Mouse (Mus musculus) megakaryocyte-erythroid progenitor cell, adult 5 weeks (primary cell): ENCODE data around the gene Catsper3. TPM values are rescaled to one million over a fixed set of nuclear protein-coding genes. Genes with fewer than 3 reads are reported as not detected.

Experiments
- polyA plus RNA-seq: library from polyadenylated mRNA; stranded (reverse); fragments of >175 nt; gene quantifications from 2 replicates; pipeline ENCODE4 v1.2.3, GENCODE M21; 2012

Catsper3 gene
- polyA plus RNA-seq = not detected in 2 replicates

GRCm38 (mm10) chr13:55784268-55784667 lies at the start of gene Catsper3:
Catsper3 (plus strand) TSS chr13:55784568.

GRCm38 (mm10) chr13:55836142-55836625 lies 51.8 kb downstream of the Catsper3 start, which contains the start of gene Pitx1:
Pitx1 (minus strand) TSS chr13:55836192.

Other genes with a start within 250 kb of the Catsper3 start
- gene Ddx41, start 247.9 kb upstream of the Catsper3 start, polyA plus RNA-seq = 108 and 132 TPM in 2 replicates
- gene Fam193b, start 213.4 kb upstream of the Catsper3 start, polyA plus RNA-seq = 99.9 and 120 TPM in 2 replicates
- 247 and 261 TPM in 2 replicates for gene Tmed9, start 210.8 kb upstream of the Catsper3 start, polyA plus RNA-seq
- 31.0 and 33.7 TPM in 2 replicates for gene B4galt7, start 184.7 kb upstream of the Catsper3 start, polyA plus RNA-seq
- gene Caml, start 161.6 kb upstream of the Catsper3 start, polyA plus RNA-seq = 56.9 and 76.9 TPM in 2 replicates
- gene Ddx46, start 149.5 kb upstream of the Catsper3 start, polyA plus RNA-seq = 21.0 and 37.2 TPM in 2 replicates
- 19.1 and 19.5 TPM in 2 replicates for gene B230219D22Rik, start 91.4 kb upstream of the Catsper3 start, polyA plus RNA-seq
- gene Txndc15, start 69.9 kb upstream of the Catsper3 start, polyA plus RNA-seq = 26.2 and 27.5 TPM in 2 replicates
- 57.3 and 57.7 TPM in 2 replicates for gene Pcbd2, start 57.2 kb upstream of the Catsper3 start, polyA plus RNA-seq
- gene Pitx1, start 51.6 kb downstream of the Catsper3 start, polyA plus RNA-seq = 0.09 TPM in 1 of 2 replicates, not detected in the other